Mouse (Mus musculus) stomach, embryonic 16.5 days (tissue): ENCODE measurements around the gene Fkbp4. TPM values are rescaled to one million over a fixed set of nuclear protein-coding genes. Genes with fewer than 3 reads are reported as not detected.

Experiments used
- ATAC-seq: fragments of 200-750 bp; cut with Nextera tagmentation; 2 replicates; pipeline ENCODE4 v1.8.0; 2017; ENCODE audit warnings: moderate number of reproducible peaks, moderate TSS enrichment; ENCODE audit not compliant: insufficient read depth, low FRiP score
- H3K27ac ChIP-seq: fragments of 300-500 bp; sonication (generic); 2 replicates; pipeline ENCODE4 v1.5.1; 2014; ENCODE audit warnings: low read length
- H3K27me3 ChIP-seq: fragments of 300-500 bp; sonication (generic); 2 replicates; pipeline ENCODE4 v1.6.1; 2014; ENCODE audit warnings: low read length, control low read depth, mixed read lengths; ENCODE audit not compliant: control insufficient read depth, insufficient read depth
- H3K36me3 ChIP-seq: fragments of 300-500 bp; sonication (generic); 2 replicates; pipeline ENCODE4 v1.6.1; 2014; ENCODE audit warnings: low read length; ENCODE audit not compliant: control insufficient read depth, insufficient read depth
- H3K4me1 ChIP-seq: fragments of 300-500 bp; sonication (generic); 2 replicates; pipeline ENCODE4 v1.6.1; 2014; ENCODE audit warnings: low read length, control low read depth, mixed read lengths; ENCODE audit not compliant: control insufficient read depth, insufficient read depth
- H3K4me2 ChIP-seq: fragments of 300-500 bp; sonication (generic); 2 replicates; pipeline ENCODE4 v1.6.1; 2014; ENCODE audit warnings: low read depth, low read length, mixed read lengths
- H3K4me3 ChIP-seq: fragments of 300-500 bp; sonication (generic); replicated peaks from 2 replicates; pipeline ENCODE4 v1.5.1; 2014; ENCODE audit warnings: mild to moderate bottlenecking, low read length
- H3K9ac ChIP-seq: fragments of 300-500 bp; sonication (generic); 2 replicates; pipeline ENCODE4 v1.6.1; 2014; ENCODE audit warnings: low read length
- H3K9me3 ChIP-seq: fragments of 300-500 bp; sonication (generic); replicated peaks from 2 replicates; pipeline ENCODE4 v1.6.1; 2016; ENCODE audit warnings: low read length, control low read depth; ENCODE audit not compliant: control insufficient read depth
- WGBS: fragments of 180-500 bp; shearing (Covaris S2); extraction: QIAGEN DNeasy Blood & Tissue Kit; methylation state at CpG from one replicate; pipeline ENCODE4 v1.1.7; 2014; 5-methylcytosine and 5-hydroxymethylcytosine counted together
- polyA plus RNA-seq: library from polyadenylated mRNA; unstranded; fragments of >200 nt; fragmentation: Nextera tagmentation; extraction: Ambion mirVana; gene quantifications from 2 replicates; pipeline ENCODE4 v1.2.1, GENCODE M21; 2015

Gene Fkbp4
- polyA plus RNA-seq, 1 experiment from 2014 or later: 416 TPM

GRCm38 (mm10) chr6:128410305-128410704, 28.2 kb downstream of the Fkbp4 start:
- no peaks in the 10 kb centered on the region for H3K27me3 ChIP-seq
- no peaks in the 10 kb centered on the region for H3K9me3 ChIP-seq
- ATAC-seq: no peak
- peaks cover 27% of the 10 kb centered on the region for H3K36me3 ChIP-seq
- no peak overlapping the region for H3K27ac ChIP-seq
- 91% methylated on average over 13 of the region's 13 CpGs for WGBS
- no peak overlapping the region for H3K4me3 ChIP-seq
- no peak overlapping the region for H3K4me2 ChIP-seq
- no peaks in the 10 kb centered on the region for H3K4me1 ChIP-seq
- H3K9ac ChIP-seq: no peak overlapping the region

GRCm38 (mm10) chr6:128408544-128409125, 29.8 kb downstream of the Fkbp4 start:
- Histone ChIP-seq H3K4me3 (no peak overlapping the region), H3K9me3 (no peaks in the 10 kb centered on the region), H3K4me1 (no peaks in the 10 kb centered on the region), H3K36me3 (peaks cover 27% of the 10 kb centered on the region), H3K9ac (no peak overlapping the region), H3K27me3 (no peaks in the 10 kb centered on the region), H3K4me2 (no peak overlapping the region), H3K27ac (no peak overlapping the region)
- ATAC-seq: no peak
- 80% methylated on average over 7 of the region's 7 CpGs for WGBS

GRCm38 (mm10) chr6:128404708-128405107, 33.8 kb downstream of the Fkbp4 start:
- Histone ChIP-seq H3K4me1 (0 out of 2 replicates have a peak, but pooled peaks cover 8% of the 10 kb centered on the region), H3K9me3 (no peaks in the 10 kb centered on the region), H3K4me3 (no peak overlapping the region), H3K27ac (no peak overlapping the region), H3K9ac (no peak overlapping the region), H3K36me3 (peaks cover 8% of the 10 kb centered on the region; the same call in 1 of the 2 replicates), H3K4me2 (no peak overlapping the region), H3K27me3 (no peaks in the 10 kb centered on the region)
- no peak for ATAC-seq
- WGBS: 44% methylated on average over 5 of the region's 5 CpGs

GRCm38 (mm10) chr6:128399421-128400185, 38.9 kb downstream of the Fkbp4 start:
- H3K9ac ChIP-seq: peak overlapping the region; percentile 61
- H3K9me3 ChIP-seq: no peaks in the 10 kb centered on the region
- H3K4me1 ChIP-seq: 0 out of 2 replicates have a peak, but pooled peaks cover 8% of the 10 kb centered on the region
- ATAC-seq: peak; percentile 65; the same call in 1 of the 2 replicates
- H3K36me3 ChIP-seq: no peaks in the 10 kb centered on the region
- peak overlapping the region; percentile 57 for H3K4me2 ChIP-seq
- H3K4me3 ChIP-seq: peak overlapping the region; percentile 39
- 31% methylated on average over 21 of the region's 21 CpGs for WGBS
- H3K27ac ChIP-seq: peak overlapping the region; percentile 14; the same call in 1 of the 2 replicates
- H3K27me3 ChIP-seq: no peaks in the 10 kb centered on the region

GRCm38 (mm10) chr6:128398996-128399395, 39.5 kb downstream of the Fkbp4 start, which contains the start of gene Nrip2:
Gene Nrip2 (plus strand): TSS chr6:128399296.
- Histone ChIP-seq H3K36me3 (no peaks in the 10 kb centered on the region), H3K27ac (peak within 1 kb of the TSS; percentile 14; the same call in 1 of the 2 replicates), H3K27me3 (no peaks in the 10 kb centered on the region), H3K4me2 (peak within 1 kb of the TSS; percentile 57), H3K9me3 (no peaks in the 10 kb centered on the region), H3K9ac (peak within 1 kb of the TSS; percentile 61), H3K4me3 (peak within 1 kb of the TSS; percentile 39), H3K4me1 (0 out of 2 replicates have a peak, but pooled peaks cover 8% of the 10 kb centered on the region)
- ATAC-seq: no peak
- 69% methylated on average over 3 of the region's 3 CpGs for WGBS

- Histone ChIP-seq H3K4me2 (no peak overlapping the region), H3K27me3 (no peaks in the 10 kb centered on the region), H3K4me3 (no peak overlapping the region), H3K9me3 (no peaks in the 10 kb centered on the region), H3K4me1 (0 out of 2 replicates have a peak, but pooled peaks cover 8% of the 10 kb centered on the region), H3K9ac (no peak overlapping the region), H3K27ac (no peak overlapping the region), H3K36me3 (no peaks in the 10 kb centered on the region)
- WGBS: 70% methylated on average over 7 of the region's 7 CpGs
- ATAC-seq: no peak
These were observed 40.8 kb downstream of the Fkbp4 start for GRCm38 (mm10) chr6:128397574-128398261.

- no peaks in the 10 kb centered on the region for H3K27me3 ChIP-seq
- 40% methylated on average over 1 of the region's 1 CpGs for WGBS
- H3K27ac ChIP-seq: no peak overlapping the region
- no peak for ATAC-seq
- no peak overlapping the region for H3K9ac ChIP-seq
- H3K4me3 ChIP-seq: no peak overlapping the region
- H3K4me1 ChIP-seq: no peaks in the 10 kb centered on the region
- no peaks in the 10 kb centered on the region for H3K36me3 ChIP-seq
- no peak overlapping the region for H3K4me2 ChIP-seq
- no peaks in the 10 kb centered on the region for H3K9me3 ChIP-seq
These were observed 47.8 kb downstream of the Fkbp4 start for GRCm38 (mm10) chr6:128390683-128391082.

GRCm38 (mm10) chr6:128389185-128389584, 49.3 kb downstream of the Fkbp4 start:
- no peak for ATAC-seq
- H3K36me3 ChIP-seq: no peaks in the 10 kb centered on the region
- H3K4me2 ChIP-seq: no peak overlapping the region
- WGBS: 91% methylated on average over 1 of the region's 1 CpGs
- no peak overlapping the region for H3K27ac ChIP-seq
- H3K4me3 ChIP-seq: no peak overlapping the region
- H3K4me1 ChIP-seq: no peaks in the 10 kb centered on the region
- no peaks in the 10 kb centered on the region for H3K9me3 ChIP-seq
- no peaks in the 10 kb centered on the region for H3K27me3 ChIP-seq
- no peak overlapping the region for H3K9ac ChIP-seq

- H3K36me3 ChIP-seq: no peaks in the 10 kb centered on the region
- H3K4me2 ChIP-seq: no peak overlapping the region
- no peak for ATAC-seq
- no peak overlapping the region for H3K9ac ChIP-seq
- H3K9me3 ChIP-seq: no peaks in the 10 kb centered on the region
- no peaks in the 10 kb centered on the region for H3K4me1 ChIP-seq
- no peaks in the 10 kb centered on the region for H3K27me3 ChIP-seq
- H3K4me3 ChIP-seq: no peak overlapping the region
- WGBS: 78% methylated on average over 1 of the region's 1 CpGs
- no peak overlapping the region for H3K27ac ChIP-seq
These were observed 53.5 kb downstream of the Fkbp4 start for GRCm38 (mm10) chr6:128385026-128385425.
